Mouse (Mus musculus) midbrain, embryonic 13.5 days (tissue): Measurements from ENCODE around the gene Nr1h4. TPM values are rescaled to one million over a fixed set of nuclear protein-coding genes. Genes with fewer than 3 reads are reported as not detected.
A peak's percentile ranks its signal among the peaks of the same experiment; 100 is the strongest.

Experiments used
- ATAC-seq: fragments of 200-750 bp; cut with Nextera tagmentation; 2 replicates; pipeline ENCODE4 v1.8.0; 2017; ENCODE audit warnings: mild to moderate bottlenecking, moderate TSS enrichment, moderate library complexity
- H3K27ac ChIP-seq: fragments of 300-500 bp; sonication (generic); 2 replicates; pipeline ENCODE4 v1.5.1; 2015; ENCODE audit warnings: inconsistent platforms, mild to moderate bottlenecking, moderate library complexity
- H3K27me3 ChIP-seq: fragments of 300-500 bp; sonication (generic); 2 replicates; pipeline ENCODE4 v1.6.1; 2015; ENCODE audit warnings: mild to moderate bottlenecking, inconsistent platforms
- H3K36me3 ChIP-seq: fragments of 300-500 bp; sonication (generic); 2 replicates; pipeline ENCODE4 v1.6.1; 2015; ENCODE audit warnings: mild to moderate bottlenecking, inconsistent platforms
- H3K4me1 ChIP-seq: fragments of 300-500 bp; sonication (generic); replicated peaks from 2 replicates; pipeline ENCODE4 v1.6.1; 2015; ENCODE audit warnings: inconsistent platforms
- H3K4me2 ChIP-seq: fragments of 300-500 bp; sonication (generic); replicated peaks from 2 replicates; pipeline ENCODE4 v1.6.1; 2015; ENCODE audit warnings: moderate library complexity, mild to moderate bottlenecking, inconsistent platforms
- H3K4me3 ChIP-seq: fragments of 300-500 bp; sonication (generic); replicated peaks from 2 replicates; pipeline ENCODE4 v1.5.1; 2015; ENCODE audit warnings: mild to moderate bottlenecking, inconsistent platforms
- H3K9ac ChIP-seq: fragments of 300-500 bp; sonication (generic); replicated peaks from 2 replicates; pipeline ENCODE4 v1.6.1; 2015; ENCODE audit warnings: mild to moderate bottlenecking, inconsistent platforms
- H3K9me3 ChIP-seq: fragments of 300-500 bp; sonication (generic); 2 replicates; pipeline ENCODE4 v1.6.1; 2016; ENCODE audit warnings: mild to moderate bottlenecking, inconsistent platforms
- WGBS: fragments of 180-500 bp; shearing (Covaris S2); methylation state at CpG from one replicate; pipeline ENCODE4 v1.1.7; 2015; 5-methylcytosine and 5-hydroxymethylcytosine counted together
- polyA plus RNA-seq: library from polyadenylated mRNA; unstranded; fragments of >200 nt; fragmentation: Nextera tagmentation; extraction: Ambion mirVana; gene quantifications from 2 replicates; pipeline ENCODE4 v1.2.1, GENCODE M21; 2015

Gene Nr1h4
- polyA plus RNA-seq, 1 experiment from 2014 or later: not detected

DNA sequence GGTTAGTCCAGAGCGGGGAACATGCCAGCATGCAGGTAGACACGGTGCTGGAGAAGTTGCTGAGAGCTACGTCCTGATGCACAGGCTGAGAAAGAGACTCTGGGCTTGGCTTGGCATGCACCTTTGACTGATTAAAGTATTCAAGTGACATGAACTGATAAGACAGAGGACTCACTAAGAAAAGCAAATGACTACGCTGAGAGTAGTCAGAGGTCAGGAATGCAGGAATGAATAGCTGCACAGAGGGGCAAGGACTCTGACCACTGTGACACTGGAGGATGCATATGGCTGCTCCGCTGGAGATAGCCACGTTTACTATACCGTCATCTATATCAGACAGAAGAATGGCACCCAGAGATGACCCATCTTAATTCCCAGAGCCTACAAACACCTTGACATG lies 94.0 kb downstream of the Nr1h4 start:
- no peak for ATAC-seq
- H3K36me3 ChIP-seq: no peaks in the 10 kb centered on the region
- no peak overlapping the region for H3K4me3 ChIP-seq
- no peak overlapping the region for H3K9ac ChIP-seq
- peaks cover 28% of the 10 kb centered on the region for H3K4me1 ChIP-seq
- 93% methylated on average over 7 of the region's 7 CpGs for WGBS
- no peak overlapping the region for H3K27ac ChIP-seq
- peaks cover 77% of the 10 kb centered on the region for H3K27me3 ChIP-seq
- H3K4me2 ChIP-seq: no peak overlapping the region
- H3K9me3 ChIP-seq: no peaks in the 10 kb centered on the region

DNA sequence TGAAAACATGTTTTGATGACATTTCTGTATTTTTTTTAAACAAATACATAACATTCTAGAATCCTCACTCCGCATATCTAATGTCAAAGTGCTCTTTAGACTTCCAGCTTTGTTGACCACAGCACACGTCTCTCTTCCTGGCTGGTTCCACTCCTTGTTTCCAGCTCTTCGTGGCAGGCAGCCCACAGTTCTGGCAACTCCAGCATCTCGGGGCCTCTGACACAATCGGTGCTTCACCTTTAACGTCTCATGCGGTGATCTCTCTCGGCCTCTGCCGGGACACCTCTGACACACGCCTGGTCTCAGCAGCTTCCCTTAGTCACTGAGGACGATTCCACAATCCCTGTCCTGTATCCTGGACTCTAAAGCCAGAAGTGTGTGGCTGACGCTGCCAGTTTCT lies 95.4 kb downstream of the Nr1h4 start:
- no peak overlapping the region for H3K9ac ChIP-seq
- H3K27me3 ChIP-seq: peaks cover 84% of the 10 kb centered on the region
- H3K4me1 ChIP-seq: peaks cover 26% of the 10 kb centered on the region
- ATAC-seq: no peak
- H3K36me3 ChIP-seq: no peaks in the 10 kb centered on the region
- WGBS: 76% methylated on average over 12 of the region's 12 CpGs
- no peak overlapping the region for H3K4me2 ChIP-seq
- H3K9me3 ChIP-seq: no peaks in the 10 kb centered on the region
- H3K27ac ChIP-seq: no peak overlapping the region
- no peak overlapping the region for H3K4me3 ChIP-seq

- H3K4me2 ChIP-seq: no peak overlapping the region
- peaks cover 22% of the 10 kb centered on the region for H3K4me1 ChIP-seq
- no peaks in the 10 kb centered on the region for H3K9me3 ChIP-seq
- H3K9ac ChIP-seq: no peak overlapping the region
- 34% methylated on average over 9 of the region's 9 CpGs for WGBS
- H3K27ac ChIP-seq: no peak overlapping the region
- ATAC-seq: no peak
- H3K36me3 ChIP-seq: no peaks in the 10 kb centered on the region
- no peak overlapping the region for H3K4me3 ChIP-seq
- peaks cover 86% of the 10 kb centered on the region for H3K27me3 ChIP-seq
Measured at GRCm38 (mm10) chr10:89437472-89437871, 95.9 kb downstream of the Nr1h4 start.

- Histone ChIP-seq H3K4me1 (peaks cover 22% of the 10 kb centered on the region), H3K9ac (no peak overlapping the region), H3K36me3 (no peaks in the 10 kb centered on the region), H3K27ac (no peak overlapping the region), H3K27me3 (peaks cover 84% of the 10 kb centered on the region), H3K4me3 (no peak overlapping the region), H3K9me3 (no peaks in the 10 kb centered on the region), H3K4me2 (0 out of 2 replicates have a peak overlapping the region, but pooled peaks have one; percentile 43)
- WGBS: 48% methylated on average over 9 of the region's 9 CpGs
- ATAC-seq: 0 out of 2 replicates have a peak, but pooled peaks have one; percentile 55
Measured at GRCm38 (mm10) chr10:89435920-89436319, 97.5 kb downstream of the Nr1h4 start.

DNA sequence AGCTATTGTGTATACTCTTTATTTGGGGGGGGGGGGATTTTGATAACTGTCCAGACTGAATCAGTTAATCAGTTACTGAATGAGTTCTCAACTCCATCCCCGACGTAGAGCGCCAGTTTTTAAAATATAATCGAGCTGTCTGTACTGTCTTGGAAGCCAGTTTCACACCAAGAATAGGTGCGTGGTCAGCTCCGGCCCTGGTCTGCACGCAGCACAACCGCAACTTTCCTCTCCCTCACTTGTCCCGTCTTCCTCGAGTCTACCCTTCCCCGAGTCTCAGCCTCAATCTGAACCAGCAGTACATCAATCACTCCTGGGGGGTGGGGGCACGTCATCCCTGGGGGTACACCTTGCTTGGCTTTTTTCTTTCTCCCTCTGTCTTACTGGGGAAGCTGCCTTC lies 98.0 kb downstream of the Nr1h4 start:
- Histone ChIP-seq H3K9me3 (no peaks in the 10 kb centered on the region), H3K4me3 (0 out of 2 replicates have a peak overlapping the region, but pooled peaks have one; percentile 18), H3K4me2 (peak overlapping the region; percentile 43), H3K27me3 (peaks cover 83% of the 10 kb centered on the region), H3K9ac (no peak overlapping the region), H3K4me1 (peaks cover 22% of the 10 kb centered on the region), H3K36me3 (no peaks in the 10 kb centered on the region), H3K27ac (no peak overlapping the region)
- peak; percentile 60; the same call in 1 of the 2 replicates for ATAC-seq
- 41% methylated on average over 12 of the region's 12 CpGs for WGBS

DNA sequence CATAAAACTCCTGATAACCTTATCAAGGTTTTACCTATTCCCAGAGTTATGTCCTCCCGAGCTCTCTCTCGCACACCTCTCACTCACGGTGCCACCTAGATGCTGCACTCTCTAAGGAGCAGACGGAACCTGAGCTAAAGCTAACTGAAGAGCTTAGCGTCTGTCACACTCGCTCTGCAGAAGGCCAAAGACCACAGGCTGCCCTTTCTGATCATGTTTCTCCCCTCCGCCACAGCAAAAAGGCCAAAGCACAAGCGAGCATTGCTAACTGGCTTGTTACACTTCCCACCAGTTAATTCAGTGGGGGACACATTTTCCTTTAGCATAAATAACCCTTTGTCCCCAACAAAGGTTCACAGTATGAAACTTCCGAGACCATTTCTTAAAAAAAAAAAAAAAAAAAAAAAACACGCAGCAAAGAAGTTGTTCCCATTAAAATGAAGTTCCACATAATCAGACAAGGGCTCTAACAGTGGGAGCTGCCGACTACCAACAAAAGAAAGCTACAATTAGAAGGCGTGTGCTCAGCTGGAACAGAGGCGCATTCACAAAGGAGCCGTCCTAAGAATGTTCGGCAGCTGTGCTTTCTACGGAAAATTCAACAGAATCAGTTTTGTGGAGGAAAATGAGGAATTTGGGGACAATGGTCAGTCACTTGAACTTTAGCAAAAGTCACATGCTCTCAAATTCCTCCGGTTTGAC lies 98.7 kb downstream of the Nr1h4 start:
- Histone ChIP-seq H3K4me3 (peak overlapping the region; percentile 18), H3K9me3 (no peaks in the 10 kb centered on the region), H3K9ac (peak overlapping the region; percentile 48; the same call in 1 of the 2 replicates), H3K27ac (no peak overlapping the region), H3K4me2 (peak overlapping the region; percentile 43), H3K36me3 (no peaks in the 10 kb centered on the region), H3K4me1 (peaks cover 22% of the 10 kb centered on the region), H3K27me3 (peaks cover 83% of the 10 kb centered on the region)
- ATAC-seq: peak; percentile 57
- WGBS: 6% methylated on average over 17 of the region's 17 CpGs

DNA sequence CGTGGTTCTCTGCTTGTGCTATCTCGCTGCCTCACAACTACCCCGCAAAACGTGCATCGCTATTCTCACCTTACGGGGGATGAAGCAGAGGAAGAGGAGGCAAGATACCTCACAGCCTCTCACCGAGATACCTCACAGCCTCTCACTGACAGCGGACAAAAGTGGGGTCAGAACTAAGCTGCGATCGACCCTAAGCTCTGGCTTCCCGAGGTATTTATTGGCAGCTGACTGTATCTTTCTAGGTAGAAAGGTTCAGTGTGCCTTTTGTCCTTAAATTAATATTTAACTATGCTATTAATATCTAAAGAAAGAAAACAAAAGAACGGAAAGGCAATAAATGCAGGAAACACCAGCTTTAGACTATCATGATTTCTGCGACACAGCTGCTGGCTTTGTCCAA lies 100.6 kb downstream of the Nr1h4 start:
- Histone ChIP-seq H3K27ac (no peak overlapping the region), H3K4me2 (no peak overlapping the region), H3K4me3 (no peak overlapping the region), H3K36me3 (peaks cover 4% of the 10 kb centered on the region; the same call in 1 of the 2 replicates), H3K27me3 (peaks cover 78% of the 10 kb centered on the region), H3K9me3 (no peaks in the 10 kb centered on the region), H3K9ac (no peak overlapping the region), H3K4me1 (peaks cover 22% of the 10 kb centered on the region)
- ATAC-seq: no peak
- WGBS: 90% methylated on average over 13 of the region's 13 CpGs

DNA sequence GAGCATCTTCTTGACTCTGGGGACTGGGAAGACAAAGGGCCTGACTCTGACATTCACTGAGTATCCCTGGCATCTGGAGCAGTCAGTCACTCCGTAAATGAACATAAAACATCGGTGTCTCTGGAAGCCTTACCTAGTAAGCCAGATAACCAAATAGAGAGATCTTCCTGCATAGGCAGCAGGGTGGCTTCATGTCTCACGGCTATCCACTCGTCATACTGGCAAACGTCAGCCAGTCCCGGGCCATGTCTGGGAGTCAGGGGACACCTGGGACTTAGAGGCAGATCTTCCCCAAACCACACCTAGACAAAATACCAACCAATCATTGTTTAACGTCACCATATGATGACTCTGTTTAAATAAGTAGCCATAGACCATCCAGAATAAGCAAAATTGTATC lies 102.6 kb downstream of the Nr1h4 start:
- 95% methylated on average over 7 of the region's 7 CpGs for WGBS
- peaks cover 19% of the 10 kb centered on the region for H3K4me1 ChIP-seq
- H3K4me3 ChIP-seq: no peak overlapping the region
- H3K9ac ChIP-seq: no peak overlapping the region
- peaks cover 4% of the 10 kb centered on the region; the same call in 1 of the 2 replicates for H3K36me3 ChIP-seq
- no peak overlapping the region for H3K27ac ChIP-seq
- ATAC-seq: no peak
- peaks cover 63% of the 10 kb centered on the region for H3K27me3 ChIP-seq
- H3K9me3 ChIP-seq: no peaks in the 10 kb centered on the region
- no peak overlapping the region for H3K4me2 ChIP-seq

DNA sequence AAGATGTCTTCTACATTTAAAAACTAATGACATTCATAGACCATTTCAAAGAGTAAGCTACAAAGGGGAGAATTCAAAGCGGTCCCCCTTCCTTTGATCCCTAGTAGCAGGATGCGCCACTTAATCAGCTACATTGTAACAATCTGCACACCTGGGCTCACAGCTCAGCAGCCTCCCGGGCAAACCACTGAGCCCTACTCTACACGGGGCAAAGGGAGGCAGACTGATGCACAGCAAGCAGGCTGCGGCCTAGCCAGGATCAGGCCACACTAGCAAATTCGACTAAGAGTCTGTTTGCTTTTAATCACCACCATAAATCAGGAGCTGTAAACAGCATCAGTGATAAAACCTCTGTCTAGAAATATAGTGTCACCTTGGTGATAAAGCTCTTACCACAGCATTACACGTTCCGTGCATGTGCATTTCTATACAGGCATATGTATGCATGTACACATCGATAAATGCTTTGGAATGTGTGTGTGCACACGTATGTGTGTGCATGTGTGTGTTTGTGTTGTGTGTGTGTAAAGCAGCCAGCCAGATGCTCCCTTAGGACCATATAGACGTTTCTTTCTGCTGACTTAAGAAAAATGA lies 108.5 kb downstream of the Nr1h4 start:
- H3K9me3 ChIP-seq: no peaks in the 10 kb centered on the region
- H3K4me1 ChIP-seq: no peaks in the 10 kb centered on the region
- H3K27ac ChIP-seq: no peak overlapping the region
- no peak overlapping the region for H3K4me3 ChIP-seq
- peaks cover 4% of the 10 kb centered on the region; the same call in 1 of the 2 replicates for H3K36me3 ChIP-seq
- peaks cover 19% of the 10 kb centered on the region for H3K27me3 ChIP-seq
- H3K9ac ChIP-seq: no peak overlapping the region
- WGBS: 82% methylated on average over 11 of the region's 11 CpGs
- no peak overlapping the region for H3K4me2 ChIP-seq
- no peak for ATAC-seq

DNA sequence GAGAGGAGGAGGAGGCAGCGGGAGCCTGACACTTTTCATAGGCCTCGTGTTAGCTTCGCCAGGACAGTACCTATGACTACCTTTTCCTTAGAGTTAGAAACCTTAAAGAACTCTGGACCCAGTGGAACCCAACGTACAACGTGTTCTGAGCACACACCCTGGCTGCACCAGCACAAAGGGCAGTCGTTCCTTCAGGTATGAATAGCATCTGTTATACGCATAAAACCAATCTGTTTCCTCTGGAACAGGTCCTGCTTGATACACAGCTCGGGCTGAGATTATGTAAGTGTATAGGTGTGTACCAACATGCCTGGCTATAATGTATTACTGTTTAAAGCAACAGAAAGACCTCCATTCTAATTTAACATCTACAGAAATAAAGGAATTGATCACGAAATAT lies 109.2 kb downstream of the Nr1h4 start:
- H3K9me3 ChIP-seq: no peaks in the 10 kb centered on the region
- WGBS: 89% methylated on average over 9 of the region's 9 CpGs
- H3K27me3 ChIP-seq: peaks cover 14% of the 10 kb centered on the region
- no peak overlapping the region for H3K27ac ChIP-seq
- no peaks in the 10 kb centered on the region for H3K4me1 ChIP-seq
- no peak overlapping the region for H3K4me2 ChIP-seq
- no peak overlapping the region for H3K4me3 ChIP-seq
- peaks cover 4% of the 10 kb centered on the region; the same call in 1 of the 2 replicates for H3K36me3 ChIP-seq
- ATAC-seq: no peak
- no peak overlapping the region for H3K9ac ChIP-seq

DNA sequence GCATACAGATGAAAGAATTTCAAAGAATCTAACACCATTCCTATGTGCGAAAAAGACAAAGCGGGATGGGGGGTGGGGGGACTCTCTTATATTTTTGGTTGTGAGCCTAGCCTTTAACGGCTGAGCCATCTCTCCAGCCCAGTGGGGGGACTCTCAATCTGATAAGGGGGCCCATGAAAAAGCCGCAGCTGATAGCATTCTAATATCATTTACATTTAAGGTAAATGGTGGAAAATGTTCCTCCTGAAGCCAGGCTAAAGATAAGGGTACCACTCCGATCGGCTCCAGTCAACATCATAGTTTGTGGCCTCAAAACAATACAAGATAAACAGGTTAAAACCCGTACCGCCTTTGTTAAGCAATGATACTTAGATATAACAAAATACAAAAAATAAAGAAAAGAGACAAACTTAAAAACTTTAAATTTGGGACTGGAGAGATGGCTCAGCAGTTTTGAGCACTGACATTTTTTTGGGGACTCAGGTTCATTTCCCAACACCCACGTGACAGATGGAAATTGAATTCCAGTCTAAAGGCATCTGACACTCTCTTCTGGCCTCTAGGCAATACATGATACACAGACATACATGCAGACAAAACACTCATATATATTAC lies 110.1 kb downstream of the Nr1h4 start:
- H3K27me3 ChIP-seq: peaks cover 8% of the 10 kb centered on the region
- H3K4me1 ChIP-seq: no peaks in the 10 kb centered on the region
- no peaks in the 10 kb centered on the region for H3K9me3 ChIP-seq
- 94% methylated on average over 9 of the region's 9 CpGs for WGBS
- H3K4me2 ChIP-seq: no peak overlapping the region
- H3K27ac ChIP-seq: no peak overlapping the region
- ATAC-seq: no peak
- no peak overlapping the region for H3K9ac ChIP-seq
- peaks cover 4% of the 10 kb centered on the region; the same call in 1 of the 2 replicates for H3K36me3 ChIP-seq
- no peak overlapping the region for H3K4me3 ChIP-seq

DNA sequence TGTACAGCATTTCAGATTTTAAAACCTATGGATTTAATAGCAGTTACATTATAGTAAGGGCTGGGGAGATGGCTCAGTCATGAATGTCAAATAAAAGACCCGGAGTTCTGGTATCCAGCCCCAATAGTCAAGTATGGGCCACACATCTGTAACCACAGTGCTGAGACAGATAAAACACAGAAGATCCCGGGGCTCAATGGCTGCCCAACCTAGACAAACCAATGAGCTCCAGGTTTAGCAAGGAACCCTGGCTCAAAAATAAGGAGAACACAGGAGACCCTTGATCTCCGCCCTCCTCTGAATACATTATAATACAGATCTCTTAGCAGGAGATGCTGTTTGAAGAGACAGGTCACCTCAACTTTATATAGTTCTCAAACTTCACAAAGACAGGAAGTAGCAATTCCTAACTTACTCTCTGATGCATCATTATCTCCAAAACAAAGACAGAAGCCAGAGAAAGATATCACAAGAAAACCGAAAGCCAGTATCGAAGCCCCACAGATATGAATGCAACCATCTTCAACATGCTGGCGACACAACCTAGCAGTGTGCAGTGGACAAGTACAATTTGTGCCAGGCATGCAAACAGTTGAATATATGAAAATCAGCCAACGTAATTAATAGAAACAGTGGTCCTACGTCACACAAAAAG lies 110.8 kb downstream of the Nr1h4 start:
- no peak overlapping the region for H3K4me2 ChIP-seq
- no peak overlapping the region for H3K9ac ChIP-seq
- no peaks in the 10 kb centered on the region for H3K9me3 ChIP-seq
- peaks cover 4% of the 10 kb centered on the region; the same call in 1 of the 2 replicates for H3K27me3 ChIP-seq
- 93% methylated on average over 8 of the region's 8 CpGs for WGBS
- H3K27ac ChIP-seq: no peak overlapping the region
- no peaks in the 10 kb centered on the region for H3K4me1 ChIP-seq
- H3K36me3 ChIP-seq: no peaks in the 10 kb centered on the region
- ATAC-seq: no peak
- no peak overlapping the region for H3K4me3 ChIP-seq
